ENCODE assay signal across 8 mouse cellular contexts in the genomic region with DNA sequence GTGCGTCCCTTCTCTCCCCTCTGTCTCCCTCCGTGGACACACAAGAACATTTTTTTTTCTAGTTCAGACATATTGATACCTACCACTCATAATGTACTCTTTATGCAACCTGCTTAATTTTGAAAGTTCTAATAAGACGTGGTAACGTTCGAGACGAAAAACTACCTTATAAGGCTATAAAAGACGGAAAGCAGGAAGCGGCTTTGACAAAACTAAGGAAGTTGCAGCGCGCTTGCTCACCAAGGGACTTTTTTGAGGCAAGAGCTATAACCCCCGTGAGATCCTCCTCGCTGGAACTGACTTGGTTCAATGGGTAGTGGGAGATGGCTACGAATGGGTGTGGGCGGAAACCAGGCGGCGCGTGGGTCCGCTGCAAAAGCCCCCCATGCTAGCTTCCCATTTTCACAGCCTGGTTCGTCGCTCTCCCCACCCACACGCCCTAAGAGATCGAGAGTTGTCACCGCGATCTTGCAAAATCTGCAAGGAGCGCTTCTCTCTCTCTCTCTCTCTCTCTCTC. TPM values are rescaled to one million over a fixed set of nuclear protein-coding genes. Genes with fewer than 3 reads are reported as not detected.
DNase-seq lines count a peak whose midpoint lies in the region; ATAC-seq lines count a peak whose summit lies in the region.

No protein-coding gene starts in this region.

- peaks cover 29% of the 10 kb centered on the region for H3K4me1 ChIP-seq in intestine, embryonic 14.5 days (replicated peaks; ENCODE audit: control insufficient read depth, insufficient read depth, low read length)

- 1% methylated on average over 25 of the region's 25 CpGs for WGBS in intestine, embryonic 14.5 days

- no peak for ATAC-seq in intestine, embryonic 14.5 days (replicated peaks; ENCODE audit: low FRiP score, low TSS enrichment, low read depth)
- no peak; the same call in 1 of the 2 replicates for ATAC-seq in erythroid progenitor cell, adult 5-6 weeks (replicated peaks; ENCODE audit: low FRiP score, poor library complexity, severe bottlenecking)

- H3K4me3 ChIP-seq in intestine, embryonic 14.5 days (ENCODE audit: low read depth, low read length) = peak overlapping the region; percentile 79

- H3K9me3 ChIP-seq in intestine, embryonic 14.5 days (ENCODE audit: control insufficient read depth, low read length) = no peaks in the 10 kb centered on the region

- peak; percentile 69 for DNase-seq in R1 (ENCODE audit: low read depth, low spot score)
- peak; percentile 43 to 47 for DNase-seq in cerebellum, postnatal 14 days
- peak; percentile 18 for DNase-seq in gastrocnemius, postnatal 14 days
- DNase-seq in intestine, embryonic 14.5 days (ENCODE audit: low spot score) = peak; percentile 74
- DNase-seq in left cerebral cortex, postnatal 36 days (ENCODE audit: low spot score in 2 of 2) = peak; percentile 45 to 58
- DNase-seq in mesoderm, embryonic 11.5 days (ENCODE audit: low read depth, low spot score) = peak; percentile 45
- DNase-seq in skeletal muscle tissue, adult 2 months (ENCODE audit: low read depth, low spot score) = peak; percentile 59

- intact Hi-C loops in gastrocnemius, postnatal 14 days (cut with DNase I; ENCODE audit: low total_unique reads) = no loop called here
- intact Hi-C loops in left cerebral cortex, postnatal 36 days (cut with DNase I) = loop anchor here (1.0 to 5.0 kb wide), 2 partner anchors 48 to 126 kb away; a partner anchor contains a TSS

- peak overlapping the region; percentile 90 for H3K9ac ChIP-seq in intestine, embryonic 14.5 days (ENCODE audit: low read length)

- H3K27me3 ChIP-seq in intestine, embryonic 14.5 days (replicated peaks; ENCODE audit: control insufficient read depth, insufficient read depth, low read length) = no peaks in the 10 kb centered on the region

- H3K27ac ChIP-seq in intestine, embryonic 14.5 days (ENCODE audit: low read depth) = peak overlapping the region; percentile 98

- peak overlapping the region; percentile 83 for H3K4me2 ChIP-seq in intestine, embryonic 14.5 days (ENCODE audit: low read length)

- H3K36me3 ChIP-seq in intestine, embryonic 14.5 days (ENCODE audit: control insufficient read depth, insufficient read depth, low read length) = no peaks in the 10 kb centered on the region

RNA-seq across cellular contexts. Expression of a gene that starts 1.0 kb away (rescaled TPM):
- total RNA-seq in gastrocnemius, postnatal 14 days (2021) = 10 to 100 TPM; 56.2 to 63.8 TPM
- 349 and 364 TPM in 2 replicates for polyA plus RNA-seq in intestine, embryonic 14.5 days (2014; fragmentation: Nextera tagmentation; extraction: Ambion mirVana)
- 100 to 1,000 TPM; 220 to 242 TPM for total RNA-seq in left cerebral cortex, postnatal 36 days (2021)
- 181 and 228 TPM in 2 replicates for total RNA-seq in erythroid progenitor cell, adult 5-6 weeks (2015; ENCODE audit: low replicate concordance)
- 229 and 243 TPM in 2 replicates for total RNA-seq in erythroid progenitor cell, adult 5-6 weeks (2017; ENCODE audit: low replicate concordance)

Comparison
In these comparisons a context has a peak if more than half of its experiments do, and no peak if none do; other contexts are left out.
1. DNase-seq: peak in every context shown above with its lines; median percentile 74 in intestine, embryonic 14.5 days; 69 in R1; 59 in skeletal muscle tissue, adult 2 months; 52 in left cerebral cortex, postnatal 36 days; 45 in cerebellum, postnatal 14 days; 45 in mesoderm, embryonic 11.5 days; 18 in gastrocnemius, postnatal 14 days.